In genomic region chr2:38023741-38024130, GRCm38 (mm10) we compare ENCODE assay signal across 14 mouse cellular contexts.
DNase-seq lines count a peak whose midpoint lies in the region; ATAC-seq lines count a peak whose summit lies in the region.
"Had no signal": no experiment of that assay in that cellular context is flagged by ENCODE, and none has a peak within 500 bp of the region (broad histone marks: within the 10 kb centered on the region; RNA-seq: fewer than 3 reads in every experiment).

No protein-coding gene starts in this region.

- intact Hi-C loops in left cerebral cortex, postnatal 25 days (cut with DNase I): loop anchor here (2.0 kb wide), 1 partner anchor 59 kb away; no protein-coding TSS in a partner anchor

- peak; percentile 59 for ATAC-seq in cerebellum, adult (ENCODE audit: insufficient number of reproducible peaks, low FRiP score, low TSS enrichment)
- ATAC-seq: liver, embryonic 12.5 days had no signal

- DNase-seq in cerebellum, postnatal 4 days (ENCODE audit: low spot score in 2 of 2): no peak
- peak; percentile 28 to 60 for DNase-seq in left cerebral cortex, postnatal 25 days (ENCODE audit: low spot score in 2 of 2)
- no peak for DNase-seq in left cerebral cortex, adult 8-10 months (ENCODE audit: low spot score in 2 of 2)
- peak; percentile 59 to 65 for DNase-seq in cerebellum, postnatal 25 days
- DNase-seq in right cerebral cortex, postnatal 4 days: peak; percentile 35
- DNase-seq in retina, embryonic 14.5 days (ENCODE audit: low spot score): no peak
- DNase-seq in thymus, postnatal 10 days (ENCODE audit: low spot score in 2 of 2): no peak
- DNase-seq: adrenal gland, adult 8-10 months; gastrocnemius, postnatal 10 days; heart, adult 2 months; kidney, adult 8-10 months; thymus, postnatal 36 days had no signal

Comparison
In these comparisons a context has a peak if more than half of its experiments do, and no peak if none do; other contexts are left out.
1. DNase-seq: peak in left cerebral cortex, postnatal 25 days (2 of 2), cerebellum, postnatal 25 days (2 of 2) and right cerebral cortex, postnatal 4 days (single experiment); none in cerebellum, postnatal 4 days (0 of 2), left cerebral cortex, adult 8-10 months (0 of 2), retina, embryonic 14.5 days (single experiment) and thymus, postnatal 10 days (0 of 2).